ENCODE assay signal across 8 mouse cellular contexts in the genomic region with DNA sequence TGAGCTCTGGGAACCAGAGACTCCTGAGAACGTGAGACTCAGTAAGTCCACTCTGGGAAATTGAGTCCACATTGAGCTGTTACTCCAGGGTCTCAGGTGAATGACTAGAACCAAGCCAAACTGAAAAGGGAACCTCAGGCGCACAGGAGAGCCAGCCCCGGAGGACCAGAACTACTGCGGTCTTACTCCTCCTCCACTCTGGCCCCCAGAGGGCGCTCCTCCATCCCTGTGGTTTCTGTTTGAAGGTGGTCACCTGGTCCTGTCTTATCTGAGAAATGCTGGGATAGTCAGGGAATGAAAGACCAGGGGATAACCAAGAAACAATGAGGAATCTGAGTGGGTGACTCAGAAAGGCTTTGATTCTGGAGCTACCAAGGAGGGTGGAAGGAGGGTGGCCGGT. TPM values are rescaled to one million over a fixed set of nuclear protein-coding genes. Genes with fewer than 3 reads are reported as not detected.
DNase-seq lines count a peak whose midpoint lies in the region; ATAC-seq and TF ChIP-seq lines count a peak whose summit lies in the region.
"Had no signal": no experiment of that assay in that cellular context is flagged by ENCODE, and none has a peak within 500 bp of the region (broad histone marks: within the 10 kb centered on the region; RNA-seq: fewer than 3 reads in every experiment).

No protein-coding gene starts in this region.

- no peak overlapping the region for H3K4me2 ChIP-seq in stomach, postnatal 0 days (replicated peaks; ENCODE audit: low read depth)
- H3K4me2 ChIP-seq: heart, embryonic 15.5 days had no signal

- no peaks in the 10 kb centered on the region for H3K36me3 ChIP-seq in stomach, postnatal 0 days (ENCODE audit: control insufficient read depth, insufficient read depth, low read length)
- H3K36me3 ChIP-seq: heart, embryonic 15.5 days had no signal

- no peaks in the 10 kb centered on the region for H3K27me3 ChIP-seq in stomach, postnatal 0 days (ENCODE audit: control insufficient read depth, insufficient read depth, low read length)

- peak; percentile 79 for TF ChIP-seq CTCF in bone marrow, adult 2 months (IDR thresholded peaks at IDR 0.05; ENCODE audit: control insufficient read depth, insufficient read depth, low read length)
- peak; percentile 83 for TF ChIP-seq CTCF in stomach, postnatal 0 days (IDR thresholded peaks at IDR 0.05; ENCODE audit: low read depth)

- TF ChIP-seq EP300 in stomach, postnatal 0 days (optimal IDR thresholded peaks at IDR 0.05) = no peak

- no peaks in the 10 kb centered on the region for H3K9me3 ChIP-seq in stomach, postnatal 0 days (ENCODE audit: control insufficient read depth, low read length)
- H3K9me3 ChIP-seq: heart, embryonic 15.5 days had no signal

- H3K4me3 ChIP-seq in bone marrow, adult 2 months (replicated peaks; ENCODE audit: control insufficient read depth, low read depth, low read length) = no peak overlapping the region
- H3K4me3 ChIP-seq in stomach, postnatal 0 days (ENCODE audit: low read depth, low read length) = no peak overlapping the region
- H3K4me3 ChIP-seq: heart, embryonic 15.5 days had no signal

- peak; percentile 43 for DNase-seq in 3T3-L1 (ENCODE audit: low read depth, low spot score)
- peak; percentile 82 to 83 for DNase-seq in B cell, adult 2 months
- peak; percentile 55 to 63 for DNase-seq in gastrocnemius, postnatal 36 days
- DNase-seq in layer of hippocampus, postnatal 36 days = peak; percentile 26 to 54
- peak; percentile 55 for DNase-seq in mesoderm, embryonic 11.5 days (ENCODE audit: low read depth, low spot score)
- DNase-seq in stomach, postnatal 0 days (ENCODE audit: low spot score) = peak; percentile 86

- no peak for TF ChIP-seq POLR2A in bone marrow, adult 2 months (IDR thresholded peaks at IDR 0.05; ENCODE audit: borderline replicate concordance, control insufficient read depth, low read depth, low read length)

- no peaks in the 10 kb centered on the region for H3K4me1 ChIP-seq in bone marrow, adult 2 months (ENCODE audit: control insufficient read depth, insufficient read depth, low read length)
- no peaks in the 10 kb centered on the region for H3K4me1 ChIP-seq in stomach, postnatal 0 days (replicated peaks; ENCODE audit: control insufficient read depth, insufficient read depth)

- H3K9ac ChIP-seq in stomach, postnatal 0 days (ENCODE audit: low read length) = no peak overlapping the region
- H3K9ac ChIP-seq: heart, embryonic 15.5 days had no signal

- intact Hi-C loops in gastrocnemius, postnatal 36 days (cut with DNase I) = loop anchor here (1.0 to 5.0 kb wide), 5 partner anchors 42 to 136 kb away; a partner anchor contains a TSS

- WGBS in bone marrow, adult 2 months = 19% methylated on average over 6 of the region's 6 CpGs
- WGBS in stomach, postnatal 0 days = 14% methylated on average over 6 of the region's 6 CpGs

- ATAC-seq in stomach, postnatal 0 days (ENCODE audit: low FRiP score, low TSS enrichment) = no peak

- H3K27ac ChIP-seq in bone marrow, adult 2 months (ENCODE audit: control insufficient read depth, insufficient read depth, low read depth, low read length, poor library complexity) = no peak overlapping the region
- H3K27ac ChIP-seq in stomach, postnatal 0 days (replicated peaks) = no peak overlapping the region
- H3K27ac ChIP-seq: heart, embryonic 15.5 days had no signal

RNA-seq across cellular contexts. Expression of a gene that starts 4.5 kb away (rescaled TPM):
- polyA plus RNA-seq in bone marrow, adult 2 months (2011; ENCODE audit: insufficient read depth, insufficient read length, low replicate concordance, missing spikeins) = 3.0 and 6.7 TPM in 2 replicates
- total RNA-seq in gastrocnemius, postnatal 36 days (2021) = 1 to 10 TPM; 4.7 to 7.0 TPM
- total RNA-seq in layer of hippocampus, postnatal 36 days (2021) = 1 to 10 TPM; 7.5 to 8.3 TPM
- polyA plus RNA-seq in stomach, postnatal 0 days (2015; fragmentation: Nextera tagmentation; extraction: Ambion mirVana) = 4.9 and 5.0 TPM in 2 replicates
